19 mouse cellular contexts compared by ENCODE assay signal in the genomic region with DNA sequence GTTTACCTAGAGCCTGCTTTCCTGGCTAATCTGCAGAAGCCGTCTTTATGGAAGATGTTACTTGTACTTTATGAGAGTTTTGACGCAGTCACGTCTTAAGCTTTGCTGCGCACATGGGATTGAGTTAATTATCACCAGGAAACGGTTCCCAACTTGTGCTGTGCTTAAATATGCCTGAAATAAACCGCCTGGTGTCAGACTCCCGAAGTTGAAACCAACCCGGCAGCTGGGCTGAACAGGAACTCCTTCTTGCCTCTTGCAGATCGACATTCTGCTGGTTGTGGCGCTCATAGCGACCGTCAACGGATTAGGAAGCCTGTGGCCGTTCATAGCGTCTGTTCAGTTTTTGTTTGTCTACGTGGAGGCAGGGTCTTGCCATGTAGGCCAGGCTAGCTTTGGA. TPM values are rescaled to one million over a fixed set of nuclear protein-coding genes. Genes with fewer than 3 reads are reported as not detected.
"Had no signal": no experiment of that assay in that cellular context is flagged by ENCODE, and none has a peak within 500 bp of the region (broad histone marks: within the 10 kb centered on the region; RNA-seq: fewer than 3 reads in every experiment).

No protein-coding gene starts in this region.

- H3K27ac ChIP-seq: kidney, postnatal 0 days; limb, embryonic 12.5 days; limb, embryonic 15.5 days; liver, embryonic 14.5 days; macrophage had no signal

- DNase-seq: kidney, adult 2 months; kidney, postnatal 25 days; left cerebral cortex, postnatal 4 days; liver, postnatal 0 days; lung, embryonic 14.5 days; midbrain, embryonic 14.5 days; thymus, adult 18-20 months; thymus, postnatal 36 days had no signal

- ATAC-seq: intestine, postnatal 0 days; liver, postnatal 0 days; lung, postnatal 0 days had no signal

- H3K9me3 ChIP-seq: limb, embryonic 15.5 days had no signal

- H3K9ac ChIP-seq: limb, embryonic 12.5 days; limb, embryonic 15.5 days; liver, embryonic 14.5 days; liver, postnatal 0 days; lung, embryonic 14.5 days had no signal

- H3K4me2 ChIP-seq: limb, embryonic 12.5 days; limb, embryonic 15.5 days; liver, embryonic 11.5 days; lung, embryonic 14.5 days had no signal

- H3K36me3 ChIP-seq: limb, embryonic 12.5 days; limb, embryonic 15.5 days had no signal

- H3K4me1 ChIP-seq: limb, embryonic 15.5 days had no signal

- H3K4me3 ChIP-seq: limb, embryonic 12.5 days; limb, embryonic 15.5 days had no signal

RNA-seq across cellular contexts. Expression of a gene that starts 54.0 kb away (rescaled TPM):
- total RNA-seq: left cerebral cortex, postnatal 4 days; midbrain, postnatal 0 days had no signal
- polyA plus RNA-seq: intestine, embryonic 14.5 days; intestine, postnatal 0 days; lung, embryonic 14.5 days; macrophage; midbrain, postnatal 0 days; small intestine, adult 2 months had no signal
